Mouse (Mus musculus): ENCODE results near the gene Ift52. TPM values are rescaled to one million over a fixed set of nuclear protein-coding genes. Genes with fewer than 3 reads are reported as not detected.

Ift52 gene
- polyA plus RNA-seq, 1 experiment: 10.0 TPM

DNA sequence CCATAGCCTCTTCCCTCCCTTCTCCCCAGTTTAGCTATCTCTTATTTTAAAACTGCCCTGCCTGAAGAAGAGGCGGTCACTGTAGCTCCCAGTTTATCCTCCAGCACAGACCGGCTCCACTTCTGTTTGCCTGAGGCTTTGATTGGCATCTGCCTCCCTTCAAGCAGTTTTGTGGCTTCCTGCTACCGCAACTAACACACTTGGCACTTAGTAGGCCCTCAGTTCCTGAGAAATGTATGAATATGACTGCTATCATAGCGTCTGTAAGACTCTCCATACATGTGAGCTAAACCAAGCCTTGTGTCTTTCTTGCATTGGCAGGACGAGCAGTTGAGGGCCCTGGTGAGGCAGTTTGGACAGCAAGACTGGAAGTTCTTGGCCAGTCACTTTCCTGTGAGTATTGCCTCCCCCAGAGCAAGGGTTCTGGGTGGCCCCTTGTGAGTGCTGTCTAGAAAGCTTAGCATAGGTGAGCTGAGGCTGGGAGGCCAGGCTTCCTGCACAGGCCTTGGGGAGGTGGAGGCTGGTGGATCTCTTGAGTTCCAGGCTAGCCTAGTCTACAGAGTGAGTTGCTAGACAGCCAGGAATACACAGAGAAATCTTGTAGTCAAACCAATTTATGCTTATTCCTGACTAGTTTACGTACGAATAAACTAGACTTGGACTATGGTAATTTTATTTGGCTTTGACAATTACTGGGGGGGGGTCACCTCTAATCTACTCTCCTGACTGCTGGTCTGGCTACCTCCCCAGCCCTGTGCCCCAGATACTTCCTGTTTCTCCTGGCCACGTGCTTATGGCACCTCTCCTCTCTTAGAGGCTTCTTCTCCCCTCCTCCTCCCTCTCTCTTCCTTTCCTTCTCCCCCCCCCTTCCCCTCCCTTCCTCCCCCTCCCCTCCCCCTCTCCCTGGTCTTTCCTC is 44.3 kb downstream of the Ift52 start:
- TF ChIP-seq POLR2A (IDR thresholded peaks at IDR 0.05; ENCODE audit: low read depth, low read length) (no peak), CTCF (IDR thresholded peaks at IDR 0.05; ENCODE audit: extremely low read depth, insufficient read length, insufficient replicate concordance, low read depth, low read length) (no peak)
- no peaks in the 10 kb centered on the region for H3K36me3 ChIP-seq (ENCODE audit: control insufficient read depth, insufficient read depth, low read length)
- H3K4me1 ChIP-seq (ENCODE audit: control insufficient read depth, insufficient read depth, insufficient read length, low read length): no peaks in the 10 kb centered on the region
- no peaks in the 10 kb centered on the region for H3K27me3 ChIP-seq (ENCODE audit: control insufficient read depth, insufficient read depth, low read length)
- 82% methylated on average over 8 of the region's 8 CpGs for WGBS
- no peak overlapping the region for H3K4me3 ChIP-seq (ENCODE audit: low read depth, low read length)
- no peak overlapping the region for H3K27ac ChIP-seq (ENCODE audit: insufficient read depth, low read depth, low read length)

DNA sequence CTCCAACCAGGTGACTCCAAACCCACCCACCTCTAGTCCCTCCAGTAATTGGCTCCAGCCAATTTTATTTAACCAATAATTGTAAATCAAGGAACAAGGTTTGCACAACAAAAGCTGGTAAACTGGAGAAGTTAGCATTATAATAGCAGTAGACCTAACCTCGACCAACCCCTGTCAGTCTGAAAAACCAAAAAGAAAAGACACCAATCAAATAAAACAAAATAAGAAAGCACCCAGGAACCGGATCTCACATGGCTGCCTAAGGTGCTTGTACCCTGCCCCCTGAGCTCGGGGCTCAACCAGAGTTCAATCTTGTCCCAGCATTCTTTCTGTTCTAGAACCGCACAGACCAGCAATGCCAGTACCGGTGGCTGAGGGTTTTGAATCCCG is 45.0 kb downstream of the Ift52 start:
- no peaks in the 10 kb centered on the region for H3K4me1 ChIP-seq (ENCODE audit: control insufficient read depth, insufficient read depth, insufficient read length, low read length)
- no peak overlapping the region for H3K27ac ChIP-seq (ENCODE audit: insufficient read depth, low read depth, low read length)
- no peaks in the 10 kb centered on the region for H3K27me3 ChIP-seq (ENCODE audit: control insufficient read depth, insufficient read depth, low read length)
- no peak overlapping the region for H3K4me3 ChIP-seq (ENCODE audit: low read depth, low read length)
- TF ChIP-seq POLR2A (IDR thresholded peaks at IDR 0.05; ENCODE audit: low read depth, low read length) (no peak), CTCF (IDR thresholded peaks at IDR 0.05; ENCODE audit: extremely low read depth, insufficient read length, insufficient replicate concordance, low read depth, low read length) (no peak)
- 92% methylated on average over 6 of the region's 6 CpGs for WGBS
- H3K36me3 ChIP-seq (ENCODE audit: control insufficient read depth, insufficient read depth, low read length): no peaks in the 10 kb centered on the region

DNA sequence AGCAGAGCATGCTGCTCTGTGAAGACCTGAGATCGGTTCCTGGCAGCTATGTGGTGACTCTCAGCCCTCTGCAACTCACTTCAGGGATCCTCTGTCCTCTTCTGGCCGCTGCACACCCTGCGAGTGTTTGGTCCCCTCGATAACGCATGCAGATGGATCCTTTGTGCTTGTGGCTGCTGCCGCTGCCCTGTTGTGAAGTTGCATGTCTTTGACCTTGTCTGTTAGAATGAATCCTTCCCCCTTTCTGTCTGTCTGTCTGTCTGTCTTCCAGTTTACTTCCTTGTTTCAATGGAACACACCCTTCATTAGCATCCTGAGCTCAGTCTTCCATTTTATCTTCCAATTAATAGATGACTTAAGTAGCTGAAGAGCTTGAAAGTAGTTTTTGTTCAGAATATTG is 49.2 kb downstream of the Ift52 start:
- 89% methylated on average over 6 of the region's 6 CpGs for WGBS
- Histone ChIP-seq H3K27ac (ENCODE audit: insufficient read depth, low read depth, low read length) (no peak overlapping the region), H3K4me1 (ENCODE audit: control insufficient read depth, insufficient read depth, insufficient read length, low read length) (no peaks in the 10 kb centered on the region), H3K4me3 (ENCODE audit: low read depth, low read length) (no peak overlapping the region), H3K27me3 (ENCODE audit: control insufficient read depth, insufficient read depth, low read length) (no peaks in the 10 kb centered on the region), H3K36me3 (ENCODE audit: control insufficient read depth, insufficient read depth, low read length) (no peaks in the 10 kb centered on the region; the same call in 1 of the 2 replicates)
- TF ChIP-seq POLR2A (IDR thresholded peaks at IDR 0.05; ENCODE audit: low read depth, low read length) (no peak), CTCF (IDR thresholded peaks at IDR 0.05; ENCODE audit: extremely low read depth, insufficient read length, insufficient replicate concordance, low read depth, low read length) (no peak)

DNA sequence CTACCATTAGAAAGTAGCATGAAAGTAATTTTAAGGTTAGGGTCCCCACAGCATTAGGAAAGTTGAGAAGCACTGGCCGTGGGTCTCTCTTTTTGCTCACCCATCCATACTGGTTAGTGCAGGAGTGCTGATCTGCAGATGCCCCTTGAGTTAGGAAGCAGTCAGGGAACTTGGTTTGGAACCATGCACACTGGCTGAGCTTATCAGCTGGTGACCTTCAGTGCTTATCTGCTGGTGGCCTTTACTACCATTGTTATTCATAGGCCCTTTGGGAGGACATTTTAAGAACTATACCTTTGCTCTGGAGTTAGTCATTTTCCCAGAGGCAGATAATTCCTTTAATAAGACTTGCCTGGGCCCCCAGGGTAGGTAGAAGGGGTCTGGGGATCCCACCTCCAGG is 50.1 kb downstream of the Ift52 start:
- Histone ChIP-seq H3K4me3 (ENCODE audit: low read depth, low read length) (no peak overlapping the region), H3K27me3 (ENCODE audit: control insufficient read depth, insufficient read depth, low read length) (no peaks in the 10 kb centered on the region), H3K36me3 (ENCODE audit: control insufficient read depth, insufficient read depth, low read length) (no peaks in the 10 kb centered on the region; the same call in 1 of the 2 replicates), H3K27ac (ENCODE audit: insufficient read depth, low read depth, low read length) (no peak overlapping the region), H3K4me1 (ENCODE audit: control insufficient read depth, insufficient read depth, insufficient read length, low read length) (no peaks in the 10 kb centered on the region)
- WGBS: 90% methylated on average over 1 of the region's 1 CpGs
- TF ChIP-seq CTCF (IDR thresholded peaks at IDR 0.05; ENCODE audit: extremely low read depth, insufficient read length, insufficient replicate concordance, low read depth, low read length) (no peak), POLR2A (IDR thresholded peaks at IDR 0.05; ENCODE audit: low read depth, low read length) (no peak)

DNA sequence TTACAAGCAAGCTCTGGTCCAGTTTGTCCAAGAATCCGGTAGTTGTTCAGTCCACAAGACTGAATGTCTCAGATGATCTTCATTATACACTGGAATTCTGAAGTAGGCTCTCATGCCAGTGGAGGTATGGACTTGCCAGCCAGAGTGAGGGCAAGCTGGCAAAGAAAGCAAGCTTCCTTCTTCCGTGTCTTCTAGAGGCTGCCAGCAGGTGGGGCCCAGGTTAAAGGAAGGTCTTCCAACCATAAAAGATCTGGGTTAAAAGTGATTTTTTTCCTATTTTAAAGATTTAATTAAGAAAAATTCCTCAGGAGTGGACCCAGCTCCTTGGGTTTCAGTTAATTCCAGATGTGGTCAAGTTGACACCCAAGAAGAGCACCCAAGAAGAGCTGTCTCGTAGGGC is 53.1 kb downstream of the Ift52 start:
- peaks cover 2% of the 10 kb centered on the region; the same call in 1 of the 2 replicates for H3K36me3 ChIP-seq (ENCODE audit: control insufficient read depth, insufficient read depth, low read length)
- H3K27me3 ChIP-seq (ENCODE audit: control insufficient read depth, insufficient read depth, low read length): no peaks in the 10 kb centered on the region
- no peak for TF ChIP-seq POLR2A (IDR thresholded peaks at IDR 0.05; ENCODE audit: low read depth, low read length)
- TF ChIP-seq CTCF (IDR thresholded peaks at IDR 0.05; ENCODE audit: extremely low read depth, insufficient read length, insufficient replicate concordance, low read depth, low read length): no peak
- H3K27ac ChIP-seq (ENCODE audit: insufficient read depth, low read depth, low read length): no peak overlapping the region
- H3K4me3 ChIP-seq (ENCODE audit: low read depth, low read length): no peak overlapping the region
- WGBS: 75% methylated on average over 3 of the region's 3 CpGs
- H3K4me1 ChIP-seq (ENCODE audit: control insufficient read depth, insufficient read depth, insufficient read length, low read length): no peaks in the 10 kb centered on the region; the same call in none of the 2 replicates

DNA sequence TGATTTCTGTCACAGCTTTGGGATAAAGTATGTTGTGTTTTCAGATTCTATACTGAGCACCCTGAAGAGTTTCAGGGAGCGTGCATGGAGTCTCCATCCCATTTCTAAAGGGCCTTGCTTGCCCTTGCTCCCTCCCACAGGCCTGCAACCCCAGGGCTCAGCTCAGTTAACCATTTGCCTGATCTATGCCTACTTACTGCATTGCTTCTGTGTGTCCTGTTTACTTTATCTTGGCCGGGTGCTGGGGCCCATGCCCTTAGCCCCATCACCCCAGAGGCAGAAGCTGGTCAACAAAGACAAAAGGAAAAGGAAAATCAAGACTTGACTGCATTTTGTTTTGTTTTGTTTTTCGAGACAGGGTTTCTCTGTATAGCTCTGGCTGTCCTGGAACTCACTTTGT is 54.4 kb downstream of the Ift52 start:
- H3K27ac ChIP-seq (ENCODE audit: insufficient read depth, low read depth, low read length): no peak overlapping the region
- no peak for TF ChIP-seq CTCF (IDR thresholded peaks at IDR 0.05; ENCODE audit: extremely low read depth, insufficient read length, insufficient replicate concordance, low read depth, low read length)
- TF ChIP-seq POLR2A (IDR thresholded peaks at IDR 0.05; ENCODE audit: low read depth, low read length): no peak
- peaks cover 2% of the 10 kb centered on the region; the same call in 1 of the 2 replicates for H3K36me3 ChIP-seq (ENCODE audit: control insufficient read depth, insufficient read depth, low read length)
- H3K4me1 ChIP-seq (ENCODE audit: control insufficient read depth, insufficient read depth, insufficient read length, low read length): no peaks in the 10 kb centered on the region; the same call in none of the 2 replicates
- no peak overlapping the region for H3K4me3 ChIP-seq (ENCODE audit: low read depth, low read length)
- H3K27me3 ChIP-seq (ENCODE audit: control insufficient read depth, insufficient read depth, low read length): no peaks in the 10 kb centered on the region
- WGBS: 90% methylated on average over 3 of the region's 3 CpGs

DNA sequence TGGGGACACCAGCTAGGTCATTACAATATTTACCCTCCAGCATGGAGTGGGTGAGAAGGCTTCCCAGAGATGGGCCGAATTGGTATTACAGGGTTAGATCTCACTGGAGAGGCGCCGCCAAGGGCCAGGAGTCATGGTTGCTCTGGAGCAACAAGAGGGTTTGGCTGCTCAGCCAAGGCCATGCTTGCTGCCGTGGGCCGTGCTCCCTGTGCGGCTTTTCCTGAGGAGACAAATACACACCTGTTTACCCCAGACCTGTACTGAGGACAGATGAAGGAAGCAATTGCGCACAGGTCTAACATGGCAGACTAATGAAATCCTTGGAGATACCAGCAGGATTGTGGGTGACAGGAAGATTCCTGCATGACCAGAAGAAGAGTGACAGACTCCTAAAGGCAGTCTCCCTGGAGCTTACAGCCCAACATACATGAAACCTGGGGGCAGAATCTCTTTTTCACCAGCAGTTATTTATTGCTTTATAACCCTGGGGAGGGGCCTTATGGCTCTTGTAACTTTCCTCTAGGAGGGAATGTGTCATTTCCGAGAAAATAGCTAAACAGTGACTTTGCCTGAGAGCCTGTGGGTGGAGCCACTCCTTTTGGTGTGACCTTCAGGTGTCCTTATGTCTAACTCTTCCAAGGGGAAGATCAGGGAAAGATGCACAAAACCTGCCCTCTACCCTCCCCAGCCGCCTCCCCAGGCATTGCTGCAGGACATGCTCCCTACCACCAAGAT is 56.0 kb downstream of the Ift52 start:
- TF ChIP-seq CTCF (IDR thresholded peaks at IDR 0.05; ENCODE audit: extremely low read depth, insufficient read length, insufficient replicate concordance, low read depth, low read length): no peak
- no peak for TF ChIP-seq POLR2A (IDR thresholded peaks at IDR 0.05; ENCODE audit: low read depth, low read length)
- no peak overlapping the region for H3K4me3 ChIP-seq (ENCODE audit: low read depth, low read length)
- no peak overlapping the region; the same call in 1 of the 2 replicates for H3K27ac ChIP-seq (ENCODE audit: insufficient read depth, low read depth, low read length)
- WGBS: 57% methylated on average over 9 of the region's 9 CpGs
- peaks cover 2% of the 10 kb centered on the region; the same call in 1 of the 2 replicates for H3K36me3 ChIP-seq (ENCODE audit: control insufficient read depth, insufficient read depth, low read length)
- H3K4me1 ChIP-seq (ENCODE audit: control insufficient read depth, insufficient read depth, insufficient read length, low read length): no peaks in the 10 kb centered on the region; the same call in none of the 2 replicates
- H3K27me3 ChIP-seq (ENCODE audit: control insufficient read depth, insufficient read depth, low read length): no peaks in the 10 kb centered on the region
